Mouse (Mus musculus): ENCODE data around the gene Hydin.
"Not testable (repeated sequence)": the region's sequence is repeated elsewhere in the genome, so short reads cannot be mapped to it uniquely, and the experiment has no call there.

The Hydin gene

GRCm38 (mm10) chr8:110266741-110267140 lies at the start of gene Hydin:
Gene Hydin, plus strand, starts transcription at chr8:110266977.
- DNase-seq: peak; percentile 83

DNA sequence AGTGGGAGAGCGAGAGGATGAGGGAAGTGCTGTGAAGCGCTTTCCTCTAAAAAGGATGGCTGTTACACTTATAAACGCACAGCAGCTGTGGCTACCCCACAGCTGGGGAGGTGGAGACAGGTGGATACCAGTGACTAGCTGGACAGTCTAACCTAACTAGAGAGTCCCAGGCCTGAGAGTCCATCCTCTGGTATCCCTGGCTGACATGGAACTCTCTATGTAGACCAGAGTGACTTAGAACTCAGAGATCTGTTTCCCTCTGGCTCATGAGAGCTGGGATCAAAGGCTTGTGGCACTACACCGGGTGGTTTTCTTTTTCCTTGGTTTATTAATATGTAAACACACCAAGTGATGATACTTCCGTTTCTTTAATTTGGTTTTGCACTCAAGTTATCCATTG lies 49.6 kb upstream of the Hydin start:
- peak; percentile 23 for DNase-seq

DNA sequence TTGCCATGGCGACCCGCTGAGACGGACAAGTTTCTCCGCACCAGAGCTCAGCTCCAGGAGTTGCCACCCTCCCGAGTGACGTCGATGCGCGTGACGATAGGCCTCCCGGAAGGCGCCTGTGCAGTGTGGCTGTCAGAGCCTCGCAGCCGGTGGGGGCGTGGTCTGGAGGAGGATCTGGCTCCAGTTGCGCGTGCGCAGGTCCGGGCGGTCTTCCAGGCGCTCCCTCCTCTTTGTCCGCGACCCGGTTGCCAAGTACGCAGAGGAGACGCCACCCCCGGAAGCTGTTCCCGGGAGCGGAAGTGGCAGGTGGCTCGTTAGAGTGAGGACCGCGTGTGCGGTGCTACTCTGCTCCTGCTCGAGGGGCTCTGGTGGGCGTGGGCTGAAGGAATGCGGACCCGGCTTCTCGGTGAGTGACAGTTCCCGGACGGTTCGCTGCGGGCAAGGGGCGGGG lies 49.1 kb upstream of the Hydin start:
- peak; percentile 100 for DNase-seq

DNA sequence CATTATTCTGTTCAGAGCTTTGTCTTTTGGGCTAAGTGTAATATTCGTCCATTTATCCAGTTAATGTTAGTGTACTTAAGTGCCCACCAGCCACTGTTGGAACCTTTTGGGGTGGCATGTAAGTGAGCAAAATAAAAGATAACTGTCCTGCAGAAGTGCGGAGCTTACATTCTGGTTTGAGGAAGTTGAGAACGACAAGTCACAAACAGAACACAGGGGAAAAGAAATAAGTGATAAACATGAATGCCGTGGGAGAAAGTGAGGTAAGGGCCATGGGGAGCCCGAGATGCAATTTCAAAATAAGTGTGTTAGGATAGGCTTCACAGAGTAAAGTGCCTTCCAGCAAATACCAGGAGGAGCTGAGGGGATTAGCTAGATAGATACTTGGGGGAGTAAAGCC lies 48.3 kb upstream of the Hydin start:
- DNase-seq: no peak

- DNase-seq: no peak
Observed at GRCm38 (mm10) chr8:110220936-110221335, 45.8 kb upstream of the Hydin start.

GRCm38 (mm10) chr8:110230803-110231202 lies 36.0 kb upstream of the Hydin start:
- no peak for DNase-seq

- DNase-seq: no peak
Observed at GRCm38 (mm10) chr8:110242278-110243177, 24.2 kb upstream of the Hydin start.

GRCm38 (mm10) chr8:110244566-110244965 lies 22.2 kb upstream of the Hydin start:
- DNase-seq: no peak

DNA sequence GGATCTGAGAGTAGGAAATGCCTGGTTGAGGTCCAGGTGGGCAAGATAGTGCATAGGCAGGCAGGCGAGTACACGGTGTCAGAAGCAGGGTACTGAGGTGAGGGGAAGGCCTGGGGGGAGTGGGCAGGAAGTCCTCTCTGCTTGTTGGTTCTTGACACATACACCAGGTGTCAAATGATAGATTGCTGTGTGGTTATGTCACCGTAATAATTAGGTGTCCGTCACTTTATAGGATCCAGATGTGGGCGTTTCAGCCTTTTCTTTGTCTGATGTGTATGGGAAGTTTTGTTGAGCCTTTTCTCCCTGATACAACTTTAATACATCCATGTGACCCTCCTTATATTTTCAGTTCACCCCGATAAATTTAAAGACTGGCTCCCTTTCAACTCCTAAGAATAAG lies 19.5 kb upstream of the Hydin start:
- no peak for DNase-seq

- no peak for DNase-seq
Observed at GRCm38 (mm10) chr8:110253986-110254385, 12.8 kb upstream of the Hydin start.

- no peak for DNase-seq
Observed at GRCm38 (mm10) chr8:110265796-110266305, 926 bp upstream of the Hydin start.

- DNase-seq: no peak
Observed at GRCm38 (mm10) chr8:110267268-110267667, 491 bp downstream of the Hydin start.

DNA sequence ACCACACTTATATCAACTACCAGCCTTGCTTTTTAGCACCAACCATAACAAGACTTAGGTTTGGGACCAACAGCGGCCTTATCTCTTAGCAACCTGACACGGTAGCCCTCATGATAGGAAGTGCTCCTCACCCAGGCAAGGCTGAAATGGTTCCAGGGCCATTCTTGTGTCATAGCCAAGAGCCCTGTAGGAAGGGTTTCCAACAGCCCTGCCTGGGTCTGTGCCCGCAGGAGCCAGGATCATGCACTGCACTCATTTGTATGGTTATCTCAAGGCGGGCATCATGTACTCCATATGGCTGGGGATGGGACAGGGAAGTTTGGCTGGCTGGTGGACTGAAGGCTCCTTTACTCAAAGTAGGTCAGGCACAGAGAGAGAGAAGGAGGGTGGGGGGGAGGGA lies 3.9 kb downstream of the Hydin start:
- no peak for DNase-seq

DNA sequence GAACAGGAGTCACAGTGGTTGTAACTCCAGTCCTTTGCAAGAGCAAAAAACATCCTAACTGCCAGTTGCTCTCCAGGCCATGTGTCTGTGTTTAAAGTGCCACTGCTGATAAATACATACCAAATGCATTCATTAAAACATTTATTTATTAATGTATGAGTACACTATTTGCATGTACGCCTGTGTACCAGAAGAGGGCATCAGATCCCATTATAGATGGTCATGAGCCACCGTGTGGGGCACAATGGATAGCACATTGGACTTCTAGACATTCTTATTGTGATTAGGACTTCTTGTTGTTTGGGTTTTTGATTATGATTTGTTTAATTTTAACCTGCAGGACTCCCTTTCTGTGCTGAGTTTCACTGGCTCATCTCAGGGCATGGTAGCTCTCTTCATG lies 6.6 kb downstream of the Hydin start:
- DNase-seq: no peak

GRCm38 (mm10) chr8:110275465-110276258 lies 8.9 kb downstream of the Hydin start:
- DNase-seq: no peak

- DNase-seq: no peak
Observed at GRCm38 (mm10) chr8:110276259-110276560, 9.4 kb downstream of the Hydin start.

- DNase-seq: no peak
Observed at GRCm38 (mm10) chr8:110312715-110313114, 45.9 kb downstream of the Hydin start.

- no peak for DNase-seq
Observed at GRCm38 (mm10) chr8:110315826-110316225, 49.0 kb downstream of the Hydin start.

DNA sequence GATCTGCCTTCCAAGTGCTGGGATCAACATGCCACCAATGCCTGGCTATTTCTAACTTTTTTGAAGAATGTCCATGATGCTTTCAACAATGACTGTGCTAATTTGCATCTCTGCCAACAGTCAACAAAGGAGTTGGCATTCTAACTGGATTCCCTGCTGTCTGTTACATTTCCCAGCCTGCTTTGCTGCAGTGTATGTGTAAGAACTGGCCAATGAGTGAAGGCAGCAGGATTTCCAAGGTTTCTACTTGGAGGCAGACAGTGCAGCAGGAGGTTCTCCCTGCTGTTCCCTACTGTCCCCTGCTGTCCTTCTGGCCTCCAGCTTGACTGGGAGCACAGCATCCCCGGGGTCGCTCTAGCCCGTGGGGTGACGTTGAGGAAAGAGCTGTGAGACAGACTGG lies 52.8 kb downstream of the Hydin start:
- no peak for DNase-seq

- DNase-seq: no peak
Observed at GRCm38 (mm10) chr8:110321446-110321845, 54.7 kb downstream of the Hydin start.

DNA sequence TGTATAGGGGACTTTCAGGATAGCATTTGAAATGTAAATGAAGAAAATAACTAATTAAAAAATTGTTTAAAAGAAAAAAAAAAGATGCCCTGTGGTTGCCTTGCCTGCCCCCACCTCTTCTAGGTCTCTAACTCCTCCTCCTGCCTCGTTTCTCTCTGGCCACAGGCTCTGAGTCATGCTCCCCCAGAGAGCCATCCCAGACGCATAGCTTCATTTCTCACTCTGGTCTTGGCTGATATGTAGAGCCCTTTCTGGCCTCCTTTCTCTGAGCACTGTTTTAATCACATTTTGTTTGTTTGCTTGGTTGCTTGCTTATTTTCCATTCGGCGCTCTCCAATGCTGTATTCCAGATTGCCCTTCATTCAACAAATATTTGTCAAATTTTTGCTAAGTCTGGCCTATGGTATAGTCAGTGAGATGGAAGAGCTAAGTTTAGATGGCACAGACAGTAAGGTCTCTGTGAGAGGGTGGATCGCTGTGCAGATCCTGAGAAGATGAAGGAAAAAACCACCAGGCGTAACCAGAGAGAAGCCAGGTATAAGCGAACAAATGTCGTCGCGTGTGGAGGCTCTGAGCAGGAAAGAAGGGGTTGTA lies 57.3 kb downstream of the Hydin start:
- DNase-seq: no peak

DNA sequence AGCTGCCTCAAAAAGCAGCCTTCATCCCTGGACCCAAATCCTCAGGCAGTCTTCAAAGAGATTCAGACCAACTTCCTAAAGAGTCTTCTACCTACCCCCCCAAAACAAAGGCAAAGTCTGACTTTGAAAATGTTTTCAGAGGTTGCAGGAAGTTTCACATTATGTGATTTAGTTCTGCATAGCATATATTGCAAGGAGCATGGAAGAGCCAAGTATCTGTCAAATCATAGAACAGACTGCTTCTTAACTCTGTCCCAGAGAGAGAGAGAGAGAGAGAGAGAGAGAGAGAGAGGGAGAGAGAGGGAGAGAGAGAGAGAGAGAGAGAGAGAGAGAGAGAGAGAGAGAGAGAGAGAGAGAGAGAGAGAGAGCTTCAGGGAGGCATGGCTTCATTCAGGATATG lies 60.3 kb downstream of the Hydin start:
- not testable (repeated sequence) for DNase-seq

DNA sequence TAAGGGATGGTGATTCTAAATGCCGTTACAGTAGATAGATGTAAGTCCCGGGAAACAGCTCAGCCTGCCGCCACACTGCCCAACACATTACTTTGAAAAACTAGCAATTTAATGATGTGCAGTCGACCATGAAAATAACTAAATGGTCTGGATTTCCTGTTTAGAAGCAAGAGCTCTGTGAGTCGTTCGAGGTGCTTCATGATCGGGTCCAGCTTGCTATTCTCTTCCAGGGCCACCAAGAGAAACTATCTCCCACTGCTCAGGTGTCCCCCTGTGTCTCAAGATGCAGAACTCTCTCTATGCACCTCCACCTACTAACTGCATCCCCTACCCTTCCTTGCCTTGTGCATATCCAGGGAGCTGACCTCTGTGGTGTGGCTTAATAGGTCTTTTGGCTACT lies 66.6 kb downstream of the Hydin start:
- no peak for DNase-seq

GRCm38 (mm10) chr8:110339447-110339846 lies 72.7 kb downstream of the Hydin start:
- no peak for DNase-seq

All from layer of hippocampus, adult 9-11 months (tissue).